Mouse (Mus musculus) midbrain, embryonic 14.5 days (tissue): ENCODE measurements around the gene Lif. TPM values are rescaled to one million over a fixed set of nuclear protein-coding genes. Genes with fewer than 3 reads are reported as not detected.

Experiments used
- ATAC-seq: fragments of 200-750 bp; cut with Nextera tagmentation; 2 replicates; pipeline ENCODE4 v1.8.0; 2017; ENCODE audit warnings: moderate number of reproducible peaks, moderate library complexity; ENCODE audit not compliant: low FRiP score, low TSS enrichment
- DNase-seq: peaks from one replicate; pipeline ENCODE4 v3.0.0-alpha.2; 2015
- H3K27ac ChIP-seq: fragments of 300-500 bp; sonication (generic); replicated peaks from 2 replicates; pipeline ENCODE4 v1.5.1; 2014; ENCODE audit warnings: mild to moderate bottlenecking, low read depth, low read length, moderate library complexity
- H3K27me3 ChIP-seq: fragments of 300-500 bp; sonication (generic); 2 replicates; pipeline ENCODE4 v1.6.1; 2014; ENCODE audit warnings: low read length, control low read depth, mixed read lengths; ENCODE audit not compliant: control insufficient read depth, insufficient read depth
- H3K36me3 ChIP-seq: fragments of 300-500 bp; sonication (generic); 2 replicates; pipeline ENCODE4 v1.6.1; 2014; ENCODE audit warnings: low read length, control low read depth; ENCODE audit not compliant: control insufficient read depth, insufficient read depth
- H3K4me1 ChIP-seq: fragments of 300-500 bp; sonication (generic); 2 replicates; pipeline ENCODE4 v1.6.1; 2014; ENCODE audit warnings: mild to moderate bottlenecking, antibody characterized with exemption, low read length, control low read depth; ENCODE audit not compliant: control insufficient read depth, insufficient read depth
- H3K4me2 ChIP-seq: fragments of 300-500 bp; sonication (generic); 2 replicates; pipeline ENCODE4 v1.6.1; 2014; ENCODE audit warnings: mild to moderate bottlenecking, low read length, moderate library complexity
- H3K4me3 ChIP-seq: fragments of 300-500 bp; sonication (generic); replicated peaks from 2 replicates; pipeline ENCODE4 v1.5.1; 2014; ENCODE audit warnings: low read depth, low read length
- H3K9ac ChIP-seq: fragments of 300-500 bp; sonication (generic); replicated peaks from 2 replicates; pipeline ENCODE4 v1.6.1; 2014; ENCODE audit warnings: mild to moderate bottlenecking, low read length, moderate library complexity
- H3K9me3 ChIP-seq: fragments of 300-500 bp; sonication (generic); 2 replicates; pipeline ENCODE4 v1.6.1; 2016; ENCODE audit warnings: low read length, control low read depth, mixed read lengths; ENCODE audit not compliant: control insufficient read depth
- WGBS: fragments of 180-500 bp; shearing (Covaris S2); extraction: QIAGEN DNeasy Blood & Tissue Kit; methylation state at CpG from one replicate; pipeline ENCODE4 v1.1.7; 2014; 5-methylcytosine and 5-hydroxymethylcytosine counted together
- polyA plus RNA-seq: library from polyadenylated mRNA; unstranded; fragments of >200 nt; fragmentation: Nextera tagmentation; extraction: Ambion mirVana; gene quantifications from 2 replicates; pipeline ENCODE4 v1.2.1, GENCODE M21; 2014

Gene Lif
- polyA plus RNA-seq, 1 experiment from 2014 or later = not detected

DNA sequence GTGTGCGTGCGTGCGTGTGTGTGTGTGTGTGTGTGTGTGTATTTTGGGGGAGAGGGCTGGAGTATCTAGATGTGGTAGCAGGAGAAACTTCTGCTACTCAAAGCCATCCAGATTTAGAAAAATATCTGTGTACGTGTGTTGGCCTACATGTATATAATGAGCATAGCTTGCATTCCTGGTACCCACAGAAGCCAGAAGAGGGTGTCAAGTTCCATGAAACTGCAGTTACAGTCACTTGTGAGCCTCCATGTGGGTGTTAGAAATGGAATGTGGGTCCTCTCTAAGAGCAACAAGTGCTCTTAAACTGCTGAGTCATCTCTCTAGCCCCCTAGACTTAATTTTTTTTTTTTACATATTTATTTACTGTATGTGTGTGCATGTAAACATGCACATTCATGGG is 53.0 kb downstream of the Lif start:
- 92% methylated on average over 4 of the region's 4 CpGs for WGBS
- no peak for DNase-seq
- no peaks in the 10 kb centered on the region for H3K36me3 ChIP-seq
- no peaks in the 10 kb centered on the region for H3K9me3 ChIP-seq
- H3K27ac ChIP-seq = no peak overlapping the region
- no peak for ATAC-seq
- H3K4me3 ChIP-seq = no peak overlapping the region
- H3K4me2 ChIP-seq = no peak overlapping the region
- no peaks in the 10 kb centered on the region for H3K4me1 ChIP-seq
- H3K27me3 ChIP-seq = no peaks in the 10 kb centered on the region
- no peak overlapping the region for H3K9ac ChIP-seq

DNA sequence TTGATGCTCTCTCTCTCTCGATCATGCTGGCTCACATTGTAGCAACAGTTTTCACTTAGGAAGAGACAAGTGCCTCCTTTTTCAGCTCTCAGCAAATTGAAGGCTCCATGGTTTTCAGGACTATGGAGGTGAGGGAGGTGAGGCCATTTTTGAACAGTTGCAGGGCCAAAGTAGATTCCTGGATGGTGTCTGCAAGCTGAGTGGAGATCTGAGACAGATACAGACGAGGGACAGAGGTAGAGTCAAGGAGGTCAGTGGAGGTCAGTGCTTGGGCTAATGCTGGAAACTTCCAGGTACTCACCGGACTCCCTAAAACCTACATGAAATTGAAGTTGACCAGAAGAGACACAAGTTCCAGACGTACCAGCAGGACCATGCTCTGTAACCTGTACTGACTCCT is 54.8 kb downstream of the Lif start:
- 76% methylated on average over 4 of the region's 4 CpGs for WGBS

DNA sequence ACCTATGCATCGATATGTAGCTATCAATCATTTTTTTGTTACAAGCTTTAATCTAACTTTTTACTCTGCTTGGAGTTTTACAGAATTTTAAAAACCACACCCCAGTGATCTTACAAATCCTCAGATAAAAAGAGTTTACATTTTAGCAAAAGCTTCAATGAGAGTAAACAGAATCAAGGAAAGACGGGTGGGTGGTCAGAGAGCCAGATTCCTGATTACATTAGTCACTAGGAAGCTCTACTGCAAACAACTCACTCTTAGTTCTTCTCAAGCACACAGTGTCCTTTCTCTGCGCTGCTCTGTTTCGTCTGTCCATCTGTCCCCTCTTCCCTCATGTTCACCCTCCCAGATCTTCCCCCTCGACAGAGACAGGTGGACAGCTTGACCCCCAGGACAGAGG is 59.9 kb downstream of the Lif start:
- Histone ChIP-seq H3K4me3 (no peak overlapping the region), H3K4me1 (no peaks in the 10 kb centered on the region), H3K4me2 (no peak overlapping the region), H3K36me3 (no peaks in the 10 kb centered on the region), H3K9ac (no peak overlapping the region), H3K27ac (no peak overlapping the region), H3K27me3 (no peaks in the 10 kb centered on the region), H3K9me3 (no peaks in the 10 kb centered on the region)
- DNase-seq = no peak
- no peak for ATAC-seq
- WGBS = 69% methylated on average over 5 of the region's 5 CpGs

More for the DNA sequence above, 54.8 kb downstream of the Lif start:
- Histone ChIP-seq H3K9me3 (no peaks in the 10 kb centered on the region), H3K4me1 (no peaks in the 10 kb centered on the region), H3K4me3 (no peak overlapping the region), H3K4me2 (no peak overlapping the region), H3K9ac (no peak overlapping the region), H3K27me3 (no peaks in the 10 kb centered on the region), H3K36me3 (no peaks in the 10 kb centered on the region), H3K27ac (no peak overlapping the region)
- DNase-seq (no peak), ATAC-seq (no peak)

DNA sequence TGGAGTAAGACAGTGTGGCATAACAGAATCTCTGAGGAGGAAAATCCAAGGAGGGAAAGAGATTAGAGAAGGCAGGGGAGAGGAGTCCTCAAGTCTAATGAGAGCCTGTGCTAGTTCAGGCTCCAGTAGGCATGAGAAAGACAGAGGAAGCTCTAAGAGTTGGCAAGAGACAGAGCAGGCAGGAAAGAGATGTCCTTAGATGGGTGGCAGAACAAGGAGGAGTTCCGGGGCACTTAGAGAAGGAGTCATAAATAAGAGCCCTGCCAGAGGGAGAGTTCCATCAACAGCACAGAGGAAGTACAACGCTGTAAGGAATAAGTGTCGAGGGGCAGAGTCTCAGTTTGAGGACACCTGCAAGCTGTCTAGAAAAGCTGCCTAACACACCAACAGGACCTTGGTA is 60.7 kb downstream of the Lif start:
- no peaks in the 10 kb centered on the region for H3K27me3 ChIP-seq
- no peak for ATAC-seq
- H3K4me1 ChIP-seq = no peaks in the 10 kb centered on the region
- no peak overlapping the region for H3K4me3 ChIP-seq
- no peak overlapping the region for H3K9ac ChIP-seq
- 89% methylated on average over 3 of the region's 3 CpGs for WGBS
- H3K27ac ChIP-seq = no peak overlapping the region
- no peak overlapping the region for H3K4me2 ChIP-seq
- DNase-seq = no peak
- H3K9me3 ChIP-seq = no peaks in the 10 kb centered on the region
- H3K36me3 ChIP-seq = no peaks in the 10 kb centered on the region

GRCm38 (mm10) chr11:4319212-4319955 is 62.0 kb downstream of the Lif start:
- WGBS = 91% methylated on average over 14 of the region's 14 CpGs
- H3K36me3 ChIP-seq = no peaks in the 10 kb centered on the region
- H3K27me3 ChIP-seq = no peaks in the 10 kb centered on the region
- no peaks in the 10 kb centered on the region for H3K9me3 ChIP-seq
- no peak overlapping the region for H3K9ac ChIP-seq
- no peak overlapping the region for H3K27ac ChIP-seq
- DNase-seq (no peak), ATAC-seq (no peak)
- no peaks in the 10 kb centered on the region for H3K4me1 ChIP-seq
- no peak overlapping the region for H3K4me3 ChIP-seq
- no peak overlapping the region for H3K4me2 ChIP-seq

DNA sequence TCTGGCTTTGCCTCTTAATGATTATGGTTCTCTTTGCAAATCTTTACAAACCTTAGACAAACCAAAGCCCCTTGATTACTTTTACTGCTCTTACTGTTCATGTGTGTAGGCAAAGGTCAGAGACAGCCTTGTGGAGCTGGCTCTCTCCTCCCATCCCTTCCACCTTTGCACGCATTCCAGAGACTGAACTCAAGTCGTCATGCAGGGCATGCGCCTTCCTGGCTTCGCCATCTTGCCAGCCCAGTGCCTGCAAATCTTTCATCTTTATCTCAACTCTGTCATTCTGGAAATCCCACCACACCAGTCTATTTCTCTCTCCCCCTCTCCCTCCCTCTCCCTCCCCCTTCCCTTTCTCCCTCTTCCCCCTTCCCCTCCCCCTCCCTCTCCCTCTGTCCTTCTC is 63.5 kb downstream of the Lif start:
- Histone ChIP-seq H3K4me1 (no peaks in the 10 kb centered on the region), H3K27ac (no peak overlapping the region), H3K9me3 (no peaks in the 10 kb centered on the region), H3K27me3 (no peaks in the 10 kb centered on the region), H3K36me3 (no peaks in the 10 kb centered on the region), H3K9ac (no peak overlapping the region), H3K4me2 (no peak overlapping the region), H3K4me3 (no peak overlapping the region)
- ATAC-seq (no peak), DNase-seq (no peak)
- WGBS = 49% methylated on average over 4 of the region's 4 CpGs

Other genes with a start within 250 kb of the Lif start
- not detected in 2 replicates for gene Sec14l4, start 226.1 kb upstream of the Lif start, polyA plus RNA-seq
- gene Sec14l3, start 192.7 kb upstream of the Lif start, polyA plus RNA-seq = 0.38 and 0.77 TPM in 2 replicates
- 7.6 and 9.1 TPM in 2 replicates for gene Mtfp1, start 162.1 kb upstream of the Lif start, polyA plus RNA-seq
- 2.0 and 3.3 TPM in 2 replicates for gene Sec14l2, start 134.1 kb upstream of the Lif start, polyA plus RNA-seq
- gene Rnf215, start 122.4 kb upstream of the Lif start, polyA plus RNA-seq = 52.7 and 52.9 TPM in 2 replicates
- 4.8 and 7.1 TPM in 2 replicates for gene Ccdc157, start 97.3 kb upstream of the Lif start, polyA plus RNA-seq
- gene Sf3a1, start 97.2 kb upstream of the Lif start, polyA plus RNA-seq = 47.6 and 64.3 TPM in 2 replicates
- 21.5 and 23.8 TPM in 2 replicates for gene Tbc1d10a, start 70.8 kb upstream of the Lif start, polyA plus RNA-seq
- gene Castor1, start 39.3 kb upstream of the Lif start, polyA plus RNA-seq = 1.6 and 2.1 TPM in 2 replicates
- gene Osm, start 21.1 kb upstream of the Lif start, polyA plus RNA-seq = 0.12 TPM in 1 of 2 replicates, not detected in the other
- gene Hormad2, start 183.5 kb downstream of the Lif start, polyA plus RNA-seq = 0.14 TPM in 1 of 2 replicates, not detected in the other